Mouse (Mus musculus): ENCODE measurements around the gene Vmn1r123.
"Not testable (repeated sequence)": the region's sequence is repeated elsewhere in the genome, so short reads cannot be mapped to it uniquely, and the experiment has no call there.

Gene Vmn1r123

GRCm38 (mm10) chr7:21161885-21162284, at the start of gene Vmn1r123:
Gene Vmn1r123 (plus strand): TSS chr7:21162185.
- not testable (repeated sequence) for DNase-seq (ENCODE audit: low spot score in 2 of 2)

GRCm38 (mm10) chr7:21134028-21134427, 28.0 kb upstream of the Vmn1r123 start, which contains the start of gene Vmn1r122:
Gene Vmn1r122 (minus strand): TSS chr7:21134128.
- DNase-seq (ENCODE audit: low spot score in 2 of 2), result not testable (repeated sequence)

GRCm38 (mm10) chr7:21190323-21190722, 28.3 kb downstream of the Vmn1r123 start, which contains the start of gene Gm5157:
Gene Gm5157 (minus strand): TSS chr7:21190423.
- DNase-seq (ENCODE audit: low spot score in 2 of 2), result not testable (repeated sequence)

Measured in cerebellum, postnatal 4 days (tissue).